Mouse (Mus musculus): ENCODE results near the gene Hpse2. TPM values are rescaled to one million over a fixed set of nuclear protein-coding genes. Genes with fewer than 3 reads are reported as not detected.

Gene Hpse2
- polyA plus RNA-seq, 1 experiment from 2014 or later, result 0.73 TPM

DNA sequence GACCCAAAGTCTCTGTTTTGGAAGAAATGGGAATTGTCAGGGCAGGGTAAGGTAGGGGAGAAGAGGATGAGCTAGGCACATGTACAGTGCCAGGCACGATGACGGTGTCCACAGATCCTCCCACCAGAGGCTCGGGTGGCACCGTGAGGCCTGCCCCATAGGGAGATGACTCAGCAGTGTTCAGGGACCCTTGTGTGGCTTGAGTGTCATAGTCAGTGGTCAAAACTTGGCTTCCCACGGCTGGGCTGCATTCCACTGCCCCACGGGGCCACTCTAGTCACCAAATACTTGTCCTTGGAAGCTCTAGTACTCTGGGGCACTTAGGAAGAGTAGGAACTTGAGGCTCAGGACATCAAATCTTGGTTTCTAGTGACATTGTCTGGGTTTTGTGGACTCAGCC is 631.5 kb downstream of the Hpse2 start:
- ATAC-seq (ENCODE audit: low FRiP score) (no peak), DNase-seq (ENCODE audit: low spot score) (no peak)
- Histone ChIP-seq H3K27ac (ENCODE audit: low read depth, low read length) (no peak overlapping the region), H3K4me3 (ENCODE audit: low read depth, low read length) (no peak overlapping the region), H3K27me3 (ENCODE audit: control insufficient read depth, insufficient read depth, low read length) (no peaks in the 10 kb centered on the region), H3K4me1 (replicated peaks; ENCODE audit: control insufficient read depth, insufficient read depth, low read length) (peaks cover 10% of the 10 kb centered on the region), H3K9ac (ENCODE audit: low read depth, low read length) (no peak overlapping the region), H3K36me3 (ENCODE audit: control insufficient read depth, insufficient read depth, low read length) (no peaks in the 10 kb centered on the region), H3K4me2 (replicated peaks; ENCODE audit: low read depth, low read length) (no peak overlapping the region), H3K9me3 (ENCODE audit: control insufficient read depth, low read length) (no peaks in the 10 kb centered on the region)
- WGBS, result 90% methylated on average over 6 of the region's 6 CpGs

DNA sequence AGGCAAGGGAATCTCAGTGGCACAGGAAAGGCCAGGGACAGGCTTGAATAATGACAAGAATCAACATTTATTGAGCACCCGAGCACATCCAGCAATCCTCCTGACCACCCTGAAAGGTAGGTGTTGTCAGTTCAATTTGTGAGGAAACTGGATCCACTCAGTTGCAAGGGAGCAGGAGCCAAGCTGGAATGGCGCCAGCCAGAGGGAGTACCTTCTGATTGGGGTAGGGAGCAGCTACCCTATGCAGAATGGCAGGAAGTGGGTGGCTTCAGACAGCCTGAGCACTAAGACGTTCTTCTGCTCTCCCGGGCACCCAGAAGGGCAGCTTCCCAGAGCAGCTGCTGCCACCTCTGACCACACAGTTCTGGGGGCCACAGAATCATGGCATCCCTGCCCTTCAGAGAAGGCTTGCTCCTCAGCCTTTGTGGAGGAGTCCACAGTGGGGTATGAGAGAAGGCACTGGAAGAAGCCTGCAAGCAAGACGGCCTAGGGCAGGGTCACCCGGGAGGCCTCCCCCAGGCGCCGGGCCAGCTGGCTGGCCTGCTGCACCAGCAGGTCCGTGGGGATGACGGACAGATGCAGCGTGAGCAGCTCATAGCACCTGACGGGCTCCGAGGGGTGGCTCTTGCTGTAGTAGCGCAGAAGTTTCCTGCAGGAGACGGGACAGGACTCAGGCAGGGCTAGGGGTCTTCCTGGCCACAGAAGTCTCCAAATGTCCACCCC is 632.8 kb downstream of the Hpse2 start:
- no peak for DNase-seq (ENCODE audit: low spot score)
- no peak overlapping the region for H3K27ac ChIP-seq (ENCODE audit: low read depth, low read length)

DNA sequence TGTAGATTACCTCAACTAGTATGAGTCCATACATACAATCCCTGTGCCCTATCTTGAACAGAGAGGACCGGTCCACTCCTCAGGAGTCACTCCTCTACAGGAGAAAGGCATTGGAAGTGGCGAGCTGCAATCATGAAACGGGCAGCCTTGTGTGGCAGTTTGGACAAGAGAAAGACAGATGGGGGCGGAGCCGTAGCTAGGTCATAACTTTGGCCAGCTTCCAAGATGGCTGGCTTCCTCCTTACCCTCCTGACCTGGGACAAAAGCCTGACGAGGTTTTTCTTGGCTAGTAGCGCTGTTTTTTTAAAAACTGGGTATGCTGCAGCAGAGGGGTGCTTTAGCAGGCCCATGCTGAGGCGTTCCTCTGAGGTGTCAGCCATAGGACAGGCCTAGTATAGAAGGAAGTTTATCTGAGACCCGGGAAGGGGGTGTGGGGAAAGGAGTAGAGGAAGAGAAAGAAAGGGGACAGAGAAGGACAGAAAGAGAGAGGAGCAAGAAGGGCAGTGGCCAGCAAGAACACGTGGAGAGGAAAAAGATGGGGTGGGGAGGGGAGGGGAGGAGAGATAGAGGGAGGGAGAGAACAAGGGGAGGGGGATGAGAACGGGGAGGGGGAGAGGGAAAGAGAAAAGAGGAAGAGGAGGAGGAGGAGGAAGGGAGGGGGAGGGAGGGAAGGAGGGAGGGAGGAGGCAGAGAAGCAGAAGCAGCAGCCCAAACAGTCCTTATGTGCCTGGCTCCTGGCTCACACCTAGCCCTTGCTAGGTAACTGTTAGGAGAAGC is 634.8 kb downstream of the Hpse2 start:
- no peaks in the 10 kb centered on the region for H3K27me3 ChIP-seq (ENCODE audit: control insufficient read depth, insufficient read depth, low read length)
- no peaks in the 10 kb centered on the region for H3K9me3 ChIP-seq (ENCODE audit: control insufficient read depth, low read length)
- H3K27ac ChIP-seq (ENCODE audit: low read depth, low read length), result no peak overlapping the region
- H3K36me3 ChIP-seq (ENCODE audit: control insufficient read depth, insufficient read depth, low read length), result no peaks in the 10 kb centered on the region
- no peak overlapping the region for H3K9ac ChIP-seq (ENCODE audit: low read depth, low read length)
- no peak overlapping the region; the same call in 1 of the 2 replicates for H3K4me3 ChIP-seq (ENCODE audit: low read depth, low read length)
- peaks cover 10% of the 10 kb centered on the region for H3K4me1 ChIP-seq (replicated peaks; ENCODE audit: control insufficient read depth, insufficient read depth, low read length)
- peak overlapping the region; percentile 42; the same call in 1 of the 2 replicates for H3K4me2 ChIP-seq (replicated peaks; ENCODE audit: low read depth, low read length)
- peak; percentile 52 for DNase-seq (ENCODE audit: low spot score)
- ATAC-seq (ENCODE audit: low FRiP score), result peak; percentile 18; the same call in 1 of the 2 replicates
- WGBS, result 37% methylated on average over 11 of the region's 11 CpGs

More for the DNA sequence above, 632.8 kb downstream of the Hpse2 start:
- no peaks in the 10 kb centered on the region for H3K27me3 ChIP-seq (ENCODE audit: control insufficient read depth, insufficient read depth, low read length)
- H3K9ac ChIP-seq (ENCODE audit: low read depth, low read length), result no peak overlapping the region
- no peak overlapping the region for H3K4me3 ChIP-seq (ENCODE audit: low read depth, low read length)
- no peak for ATAC-seq (ENCODE audit: low FRiP score)
- 77% methylated on average over 15 of the region's 15 CpGs for WGBS
- peaks cover 10% of the 10 kb centered on the region for H3K4me1 ChIP-seq (replicated peaks; ENCODE audit: control insufficient read depth, insufficient read depth, low read length)
- H3K36me3 ChIP-seq (ENCODE audit: control insufficient read depth, insufficient read depth, low read length), result no peaks in the 10 kb centered on the region
- no peak overlapping the region for H3K4me2 ChIP-seq (replicated peaks; ENCODE audit: low read depth, low read length)
- no peaks in the 10 kb centered on the region for H3K9me3 ChIP-seq (ENCODE audit: control insufficient read depth, low read length)

- Histone ChIP-seq H3K4me3 (ENCODE audit: low read depth, low read length) (peak within 1 kb of the TSS; percentile 25), H3K4me2 (replicated peaks; ENCODE audit: low read depth, low read length) (peak within 1 kb of the TSS; percentile 42), H3K36me3 (ENCODE audit: control insufficient read depth, insufficient read depth, low read length) (no peaks in the 10 kb centered on the region), H3K27me3 (ENCODE audit: control insufficient read depth, insufficient read depth, low read length) (no peaks in the 10 kb centered on the region), H3K9ac (ENCODE audit: low read depth, low read length) (peak within 1 kb of the TSS; percentile 56), H3K4me1 (replicated peaks; ENCODE audit: control insufficient read depth, insufficient read depth, low read length) (peaks cover 10% of the 10 kb centered on the region), H3K9me3 (ENCODE audit: control insufficient read depth, low read length) (no peaks in the 10 kb centered on the region), H3K27ac (ENCODE audit: low read depth, low read length) (peak within 1 kb of the TSS; percentile 74)
- ATAC-seq (ENCODE audit: low FRiP score), result peak; percentile 87
- WGBS, result 6% methylated on average over 22 of the region's 22 CpGs
- peak; percentile 82 for DNase-seq (ENCODE audit: low spot score)
Observed at GRCm38 (mm10) chr19:42752363-42752931, 635.7 kb downstream of the Hpse2 start, which contains the start of gene Pyroxd2. Gene Pyroxd2 (minus strand): TSS chr19:42752775.

GRCm38 (mm10) chr19:42750196-42750595 is 638.0 kb downstream of the Hpse2 start:
- Histone ChIP-seq H3K4me1 (replicated peaks; ENCODE audit: control insufficient read depth, insufficient read depth, low read length) (peaks cover 10% of the 10 kb centered on the region), H3K27ac (ENCODE audit: low read depth, low read length) (no peak overlapping the region)
- no peak for ATAC-seq (ENCODE audit: low FRiP score)

DNA sequence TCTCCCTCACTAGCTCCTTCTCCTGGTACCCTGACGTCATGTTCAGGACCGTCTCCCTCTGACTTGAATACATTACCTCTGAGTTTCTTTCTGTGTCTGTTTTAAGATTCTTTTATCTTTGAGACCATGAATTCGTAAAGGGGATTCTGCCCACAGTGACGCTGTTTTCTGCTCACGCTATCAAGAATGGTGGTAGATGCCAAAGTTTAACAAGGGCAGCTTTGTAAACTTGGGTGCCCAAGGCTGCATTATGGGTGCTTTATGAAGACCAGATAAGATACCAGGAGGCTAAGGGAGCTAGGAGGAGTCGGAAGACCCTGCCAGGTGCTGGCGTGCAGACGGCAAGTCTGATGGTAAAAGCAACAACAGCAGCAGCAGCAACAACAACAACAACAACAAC is 641.5 kb downstream of the Hpse2 start:
- no peak for DNase-seq (ENCODE audit: low spot score)
- Histone ChIP-seq H3K9ac (ENCODE audit: low read depth, low read length) (no peak overlapping the region), H3K27me3 (ENCODE audit: control insufficient read depth, insufficient read depth, low read length) (no peaks in the 10 kb centered on the region), H3K4me2 (replicated peaks; ENCODE audit: low read depth, low read length) (no peak overlapping the region), H3K4me3 (ENCODE audit: low read depth, low read length) (no peak overlapping the region), H3K4me1 (replicated peaks; ENCODE audit: control insufficient read depth, insufficient read depth, low read length) (no peaks in the 10 kb centered on the region; the same call in 1 of the 2 replicates), H3K36me3 (ENCODE audit: control insufficient read depth, insufficient read depth, low read length) (no peaks in the 10 kb centered on the region), H3K9me3 (ENCODE audit: control insufficient read depth, low read length) (no peaks in the 10 kb centered on the region), H3K27ac (ENCODE audit: low read depth, low read length) (no peak overlapping the region)
- ATAC-seq (ENCODE audit: low FRiP score), result no peak
- 89% methylated on average over 8 of the region's 8 CpGs for WGBS

More at GRCm38 (mm10) chr19:42750196-42750595, 638.0 kb downstream of the Hpse2 start:
- Histone ChIP-seq H3K27me3 (ENCODE audit: control insufficient read depth, insufficient read depth, low read length) (no peaks in the 10 kb centered on the region), H3K4me2 (replicated peaks; ENCODE audit: low read depth, low read length) (no peak overlapping the region), H3K4me3 (ENCODE audit: low read depth, low read length) (no peak overlapping the region), H3K9ac (ENCODE audit: low read depth, low read length) (no peak overlapping the region), H3K9me3 (ENCODE audit: control insufficient read depth, low read length) (no peaks in the 10 kb centered on the region), H3K36me3 (ENCODE audit: control insufficient read depth, insufficient read depth, low read length) (no peaks in the 10 kb centered on the region)
- no peak for DNase-seq (ENCODE audit: low spot score)
- WGBS, result 69% methylated on average over 11 of the region's 11 CpGs

DNA sequence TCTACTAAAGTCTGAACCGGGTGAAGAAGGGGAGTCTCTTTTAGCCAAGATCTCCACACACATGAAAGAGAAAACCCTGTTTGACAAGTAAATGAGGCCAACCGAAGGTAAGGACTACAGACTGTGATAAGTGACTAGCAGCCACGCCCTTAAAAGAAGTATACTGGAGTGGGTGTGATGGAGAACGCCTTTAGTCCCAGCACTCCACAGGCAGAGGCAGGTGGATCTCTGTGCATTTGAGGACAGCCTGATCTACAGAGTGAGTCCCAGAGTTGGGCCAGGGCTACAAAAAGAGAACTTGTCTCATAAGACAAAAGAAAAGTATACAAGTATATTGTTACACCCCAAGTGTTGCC is 642.3 kb downstream of the Hpse2 start:
- no peaks in the 10 kb centered on the region for H3K9me3 ChIP-seq (ENCODE audit: control insufficient read depth, low read length)
- H3K36me3 ChIP-seq (ENCODE audit: control insufficient read depth, insufficient read depth, low read length), result no peaks in the 10 kb centered on the region
- H3K4me3 ChIP-seq (ENCODE audit: low read depth, low read length), result no peak overlapping the region
- no peak overlapping the region for H3K9ac ChIP-seq (ENCODE audit: low read depth, low read length)
- H3K27ac ChIP-seq (ENCODE audit: low read depth, low read length), result no peak overlapping the region
- no peaks in the 10 kb centered on the region for H3K27me3 ChIP-seq (ENCODE audit: control insufficient read depth, insufficient read depth, low read length)
- ATAC-seq (ENCODE audit: low FRiP score) (no peak), DNase-seq (ENCODE audit: low spot score) (no peak)
- no peak overlapping the region for H3K4me2 ChIP-seq (replicated peaks; ENCODE audit: low read depth, low read length)
- no peaks in the 10 kb centered on the region; the same call in 1 of the 2 replicates for H3K4me1 ChIP-seq (replicated peaks; ENCODE audit: control insufficient read depth, insufficient read depth, low read length)
- 82% methylated on average over 4 of the region's 4 CpGs for WGBS

DNA sequence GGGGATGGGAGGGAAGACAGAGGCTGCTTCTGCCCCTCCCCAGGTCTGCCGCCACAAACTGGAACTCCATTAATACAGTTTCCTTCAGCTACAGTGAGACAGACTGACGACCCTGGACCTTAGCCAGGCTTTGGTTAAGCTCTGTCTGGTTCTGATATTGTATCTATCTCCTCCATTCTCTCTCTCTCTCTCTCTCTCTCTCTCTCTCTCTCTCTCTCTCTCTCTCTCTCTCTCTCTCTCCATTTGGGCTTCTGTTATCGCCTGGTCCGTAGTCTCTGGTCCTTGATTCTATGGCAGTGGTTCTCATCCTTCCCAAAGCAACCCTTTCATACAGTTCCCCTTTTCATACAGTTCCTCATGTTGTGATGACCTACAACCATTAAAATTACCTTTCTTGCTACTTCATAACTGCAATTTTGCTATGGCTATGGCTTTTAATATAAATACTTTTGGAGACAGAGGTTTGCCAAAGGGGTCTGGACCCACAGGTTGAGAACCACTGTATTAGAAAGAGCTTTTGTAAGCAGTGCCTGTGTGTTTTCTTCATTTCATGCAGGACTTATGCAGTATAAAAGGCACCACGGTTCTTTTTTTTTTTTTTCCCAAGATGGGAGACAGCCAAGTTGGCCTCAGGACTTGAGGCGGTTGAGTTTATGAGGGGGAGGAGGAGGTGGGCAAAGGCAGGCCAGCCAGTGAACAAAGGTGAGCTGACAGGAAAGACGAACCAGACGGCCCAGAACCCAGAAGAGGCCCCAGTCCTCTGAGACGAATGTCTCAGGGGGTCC is 642.9 kb downstream of the Hpse2 start:
- Histone ChIP-seq H3K36me3 (ENCODE audit: control insufficient read depth, insufficient read depth, low read length) (no peaks in the 10 kb centered on the region), H3K9ac (ENCODE audit: low read depth, low read length) (no peak overlapping the region), H3K4me1 (replicated peaks; ENCODE audit: control insufficient read depth, insufficient read depth, low read length) (no peaks in the 10 kb centered on the region; the same call in 1 of the 2 replicates), H3K27ac (ENCODE audit: low read depth, low read length) (no peak overlapping the region), H3K4me2 (replicated peaks; ENCODE audit: low read depth, low read length) (no peak overlapping the region), H3K9me3 (ENCODE audit: control insufficient read depth, low read length) (no peaks in the 10 kb centered on the region), H3K27me3 (ENCODE audit: control insufficient read depth, insufficient read depth, low read length) (no peaks in the 10 kb centered on the region), H3K4me3 (ENCODE audit: low read depth, low read length) (no peak overlapping the region)
- 64% methylated on average over 9 of the region's 9 CpGs for WGBS
- DNase-seq (ENCODE audit: low spot score) (no peak), ATAC-seq (ENCODE audit: low FRiP score) (no peak)

Measured in hindbrain, embryonic 11.5 days (tissue).